Mouse (Mus musculus): ENCODE data around the gene Adgrl3.

The Adgrl3 gene

DNA sequence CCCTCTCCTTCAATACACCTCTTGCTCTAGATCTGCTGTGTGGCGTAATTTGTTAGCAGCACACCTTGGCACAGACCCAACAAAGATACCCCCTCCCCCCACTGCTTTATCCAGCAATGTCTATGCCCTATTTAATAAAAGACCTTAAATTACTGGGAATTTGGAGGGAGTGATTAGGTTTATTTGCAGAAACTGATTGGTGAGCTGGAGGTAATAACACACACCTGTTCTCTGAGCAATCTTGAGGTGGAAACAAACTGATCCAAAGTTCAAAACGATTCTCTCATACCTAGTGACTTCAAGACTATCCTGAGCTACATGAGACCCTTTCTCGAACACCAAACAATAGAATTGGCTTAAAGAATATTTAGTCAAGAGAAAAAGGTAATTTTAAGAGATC lies 565.0 kb downstream of the Adgrl3 start:
- no peak for DNase-seq

DNA sequence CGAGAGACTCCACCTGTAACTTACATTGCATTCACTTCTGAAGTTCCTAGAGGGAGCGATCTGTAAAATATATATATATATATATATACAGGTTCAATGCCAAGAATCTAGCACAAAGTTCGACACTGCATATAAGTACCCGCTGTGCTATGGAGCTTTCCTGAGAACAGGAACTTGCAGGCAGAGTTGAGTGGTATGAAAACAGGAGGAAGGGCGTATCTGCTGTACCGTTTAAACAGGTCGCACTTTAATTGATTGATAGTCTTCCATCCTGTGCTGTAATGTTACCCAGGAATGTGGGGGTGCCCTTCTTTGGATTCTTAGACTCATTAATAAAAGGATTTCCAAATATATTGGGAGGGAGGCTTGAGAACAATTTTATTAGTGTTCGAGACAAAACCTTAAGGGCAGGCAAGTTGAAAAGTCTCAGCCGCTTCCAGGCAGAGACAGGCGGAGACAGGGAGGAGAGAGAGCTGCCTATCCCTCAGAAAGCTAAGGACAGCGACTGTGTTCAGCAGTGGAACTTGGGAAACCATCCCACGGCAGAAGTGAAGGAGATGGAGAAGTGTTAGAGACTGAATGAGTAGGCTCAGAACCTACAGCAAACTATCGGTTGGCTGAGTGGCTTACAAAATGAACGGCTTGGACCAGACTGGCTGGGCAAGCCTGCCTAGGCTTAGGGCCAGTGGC lies 570.2 kb downstream of the Adgrl3 start:
- no peak for DNase-seq

- DNase-seq, result no peak
Measured at GRCm38 (mm10) chr5:81591481-81591880, 571.5 kb downstream of the Adgrl3 start.

- DNase-seq, result no peak
Measured at GRCm38 (mm10) chr5:81593396-81593995, 573.6 kb downstream of the Adgrl3 start.

- no peak for DNase-seq
Measured at GRCm38 (mm10) chr5:81598041-81598440, 578.1 kb downstream of the Adgrl3 start.

DNA sequence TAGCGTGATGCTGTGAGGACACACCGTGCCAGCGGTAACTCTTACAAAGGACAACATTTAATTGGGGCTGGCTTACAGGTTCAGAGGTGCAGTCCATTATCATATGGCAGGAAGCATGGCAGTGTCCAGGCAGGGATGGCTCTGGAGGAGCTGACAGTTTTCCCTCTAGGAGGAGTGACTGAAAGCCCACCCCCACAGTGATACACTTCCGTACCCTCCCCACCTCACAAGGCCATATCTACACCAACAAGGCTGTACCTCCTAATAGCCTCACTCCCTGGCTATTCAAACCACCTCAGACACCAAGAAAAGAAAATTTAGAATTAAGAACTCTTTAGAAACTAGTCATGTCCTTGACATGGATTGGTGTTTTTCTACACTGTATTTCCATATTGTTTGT lies 583.0 kb downstream of the Adgrl3 start:
- DNase-seq, result no peak

- no peak for DNase-seq
Measured at GRCm38 (mm10) chr5:81605646-81606045, 585.7 kb downstream of the Adgrl3 start.

- no peak for DNase-seq
Measured at GRCm38 (mm10) chr5:81610223-81610622, 590.3 kb downstream of the Adgrl3 start.

DNA sequence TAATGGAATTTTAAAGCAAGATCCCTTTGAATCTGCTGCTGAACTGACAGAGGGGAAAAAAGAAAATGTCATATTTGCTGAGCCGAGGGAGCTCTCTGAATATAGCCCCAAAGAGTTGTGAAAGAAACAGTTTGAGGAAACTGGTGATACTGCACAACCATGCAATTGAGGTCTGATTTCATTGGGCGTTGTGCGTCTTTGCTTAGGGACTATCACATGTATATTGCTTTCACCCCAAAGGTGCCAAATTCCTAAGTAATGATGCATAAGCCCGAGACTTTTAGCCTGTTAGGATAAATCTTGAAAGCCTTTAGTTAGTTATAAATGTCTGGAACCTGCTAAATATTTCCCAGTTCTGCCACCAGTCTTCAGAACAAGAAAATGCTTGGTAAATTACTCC lies 594.7 kb downstream of the Adgrl3 start:
- no peak for DNase-seq

GRCm38 (mm10) chr5:81621106-81621505 lies 601.2 kb downstream of the Adgrl3 start:
- no peak for DNase-seq

GRCm38 (mm10) chr5:81621715-81622114 lies 601.8 kb downstream of the Adgrl3 start:
- DNase-seq, result no peak

DNA sequence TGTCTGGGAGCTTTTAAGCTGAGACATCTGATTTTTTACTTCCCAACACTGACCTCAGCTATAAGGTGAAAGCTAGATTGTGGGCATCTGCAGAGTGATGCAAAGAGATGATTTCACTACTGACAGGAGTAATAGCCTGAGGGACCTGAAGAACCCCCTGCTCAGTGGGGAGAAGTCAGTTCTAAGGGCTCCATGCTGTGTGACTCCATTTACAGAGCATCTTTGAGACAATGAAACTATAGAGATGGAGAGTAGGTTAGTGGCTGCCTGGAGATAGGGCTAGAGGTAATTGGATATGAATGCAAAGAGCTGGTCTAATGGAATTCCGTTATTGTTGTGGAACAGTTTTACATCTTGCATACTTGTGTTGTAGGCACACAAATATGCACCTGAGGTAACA lies 603.9 kb downstream of the Adgrl3 start:
- DNase-seq, result no peak

DNA sequence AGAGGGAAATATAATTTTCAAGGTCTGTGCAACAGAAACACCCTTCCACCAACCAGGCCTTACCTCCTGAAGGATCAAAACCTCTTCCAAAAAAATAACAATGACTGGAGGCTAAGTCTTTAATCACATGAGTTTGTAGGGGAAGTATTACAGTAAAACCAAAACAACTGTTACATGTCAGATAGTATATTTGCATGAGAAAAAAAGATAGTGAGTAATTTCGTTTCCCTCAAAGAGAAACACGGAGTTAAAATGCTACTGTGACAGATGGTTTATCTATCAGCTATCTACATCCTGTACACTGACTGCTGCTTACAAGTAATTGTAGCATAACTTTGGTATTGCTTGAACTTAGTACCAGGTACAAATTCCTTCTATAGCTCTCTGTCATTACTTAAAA lies 616.2 kb downstream of the Adgrl3 start:
- DNase-seq, result no peak

DNA sequence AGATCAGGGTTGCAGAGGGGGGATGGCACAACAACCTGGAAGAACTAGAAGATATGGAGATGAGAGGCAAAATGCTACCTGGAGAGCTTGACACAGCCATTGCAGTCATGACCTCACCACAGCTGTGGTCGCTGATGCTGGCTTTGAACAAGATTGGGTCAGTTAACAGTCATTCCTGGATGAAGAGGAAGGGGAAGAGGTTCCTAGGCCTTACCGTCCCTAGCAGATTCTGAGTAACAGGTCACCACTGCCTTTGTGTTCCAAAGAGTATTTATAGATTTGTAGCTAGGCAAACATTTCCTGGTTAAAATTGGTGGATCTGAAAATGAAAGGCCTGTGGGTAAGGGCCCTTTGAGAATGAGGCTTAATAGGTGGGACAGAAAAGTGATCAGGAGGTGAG lies 618.5 kb downstream of the Adgrl3 start:
- DNase-seq, result no peak

DNA sequence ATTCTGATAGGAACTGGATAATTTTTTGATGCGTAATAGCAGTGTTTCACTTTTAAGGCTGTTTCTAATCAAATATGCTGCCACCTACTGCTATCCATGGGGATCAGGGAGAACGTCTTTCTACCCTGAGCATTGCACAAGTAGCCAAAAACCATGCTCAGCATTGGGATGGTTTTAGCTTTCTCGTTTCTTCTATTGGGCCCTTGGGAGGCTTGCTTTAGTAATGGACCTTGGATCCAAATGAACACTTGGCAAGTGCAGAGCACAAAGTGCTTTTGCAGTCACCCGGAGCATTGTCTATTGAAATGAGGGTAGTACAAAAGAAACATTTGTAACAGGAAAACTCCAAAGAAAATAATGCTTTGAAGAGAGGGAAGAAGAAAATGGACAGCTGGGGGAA lies 620.2 kb downstream of the Adgrl3 start:
- no peak for DNase-seq

DNA sequence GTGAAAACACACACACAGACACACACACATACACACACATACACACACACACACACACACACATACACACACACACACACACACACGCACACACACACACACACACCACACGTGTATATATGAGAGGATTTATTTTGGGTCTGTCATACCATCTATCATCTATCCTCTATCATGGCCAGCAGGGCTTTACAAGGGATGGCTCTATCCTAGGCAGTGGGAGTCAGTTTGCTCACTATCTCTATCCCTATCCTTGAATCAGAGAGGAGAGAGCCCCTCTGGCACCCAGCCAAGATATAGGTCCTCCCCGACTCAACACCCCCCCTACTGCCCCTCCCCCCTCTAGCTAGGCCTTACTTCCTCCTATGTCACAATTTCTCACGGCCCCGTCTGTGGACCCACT lies 625.6 kb downstream of the Adgrl3 start:
- DNase-seq, result no peak

- DNase-seq, result no peak
Measured at GRCm38 (mm10) chr5:81653941-81654340, 634.0 kb downstream of the Adgrl3 start.

DNA sequence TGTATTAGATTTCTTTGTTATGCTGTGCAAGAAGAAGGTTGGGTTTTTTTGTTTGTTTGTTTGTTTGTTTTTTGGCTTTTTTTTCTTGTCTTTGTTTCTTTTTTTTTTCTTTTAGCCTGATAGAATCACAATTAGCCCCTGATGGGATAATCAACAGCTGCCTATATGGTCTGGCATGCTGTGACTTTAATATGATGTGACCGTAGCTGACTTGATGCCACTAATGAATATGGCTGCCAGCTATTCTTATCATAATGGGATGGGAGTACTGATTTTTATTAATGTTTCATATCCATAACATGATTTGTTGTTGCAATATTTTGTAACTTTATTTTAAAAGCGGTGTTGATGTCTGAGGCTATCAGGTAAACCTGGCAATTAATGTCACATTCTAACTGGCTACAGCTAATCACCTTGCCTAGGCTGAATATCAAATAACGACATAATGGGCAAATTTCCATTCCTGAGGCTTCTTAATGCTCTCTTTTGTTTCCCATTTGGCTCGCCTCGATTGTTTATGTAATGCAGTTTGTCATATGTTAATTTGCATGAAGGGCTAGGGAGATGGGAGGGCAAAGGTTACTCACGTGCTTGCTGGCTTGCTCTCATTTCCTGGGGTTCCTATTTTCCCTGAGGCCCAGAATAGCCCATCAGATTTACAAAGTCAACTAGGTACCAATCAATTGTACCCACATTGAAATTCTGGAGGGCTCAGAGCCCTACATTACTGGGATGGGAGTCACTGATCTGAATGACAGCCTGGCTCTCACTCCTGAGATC lies 641.9 kb downstream of the Adgrl3 start:
- DNase-seq, result no peak

DNA sequence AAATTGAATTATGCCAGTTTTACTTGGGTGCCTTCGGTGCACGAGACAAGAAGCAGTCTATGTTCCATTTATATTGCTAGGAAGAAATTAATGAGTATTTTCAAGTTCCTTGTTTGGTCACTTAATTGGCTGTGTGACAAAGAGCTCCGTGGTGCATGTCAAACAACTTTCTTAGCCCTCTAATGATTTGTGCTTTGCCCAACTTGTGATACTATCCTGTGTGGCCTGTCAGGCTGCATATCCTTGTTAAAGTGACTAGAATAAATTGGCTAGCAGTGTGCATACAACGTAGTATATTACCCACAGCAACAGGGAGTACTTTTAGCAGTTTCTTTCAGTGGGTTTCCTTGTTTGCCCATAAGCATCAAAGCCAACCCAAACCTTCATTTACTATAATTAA lies 651.1 kb downstream of the Adgrl3 start:
- no peak for DNase-seq

- no peak for DNase-seq
Measured at GRCm38 (mm10) chr5:81674275-81674974, 654.5 kb downstream of the Adgrl3 start.

DNA sequence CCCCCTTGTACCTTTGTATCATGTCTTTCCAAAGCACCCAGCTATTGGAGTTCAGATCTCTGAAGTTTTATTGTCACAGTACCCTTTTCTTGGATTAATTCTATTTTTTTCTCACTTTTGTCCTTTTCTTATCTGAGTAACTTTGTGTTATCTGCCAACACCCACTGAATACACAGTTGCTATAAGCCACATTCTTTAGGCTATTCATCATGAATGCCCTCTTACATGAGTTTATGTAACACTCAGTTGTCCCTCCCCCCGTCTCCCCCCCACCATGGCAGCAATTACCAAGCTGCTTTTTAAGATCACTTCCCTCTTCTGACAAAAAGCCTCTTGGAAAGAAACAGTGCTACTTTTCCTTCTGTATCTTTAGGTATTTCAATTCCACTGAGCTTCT lies 655.0 kb downstream of the Adgrl3 start:
- DNase-seq, result no peak

DNA sequence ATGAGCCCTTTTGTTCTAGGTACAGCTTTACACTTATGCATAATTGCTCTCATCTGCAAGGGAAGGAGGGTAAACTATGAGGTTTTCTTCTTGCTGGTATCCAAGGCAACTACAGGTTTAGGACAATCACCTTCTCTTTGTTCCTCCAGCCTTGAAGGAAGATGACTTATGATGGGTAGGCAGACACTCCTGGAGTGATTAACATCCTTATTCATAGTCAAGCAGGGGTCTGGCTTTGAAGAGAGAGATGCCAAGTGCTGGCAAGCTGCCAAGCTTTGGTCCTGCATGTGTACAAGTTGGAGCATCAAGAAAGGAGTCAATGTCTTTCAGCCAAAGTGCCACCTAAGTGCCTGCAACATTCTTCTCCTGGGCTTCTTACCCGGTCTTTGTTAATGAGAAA lies 657.0 kb downstream of the Adgrl3 start:
- no peak for DNase-seq

GRCm38 (mm10) chr5:81686206-81686605 lies 666.3 kb downstream of the Adgrl3 start:
- DNase-seq, result no peak

DNA sequence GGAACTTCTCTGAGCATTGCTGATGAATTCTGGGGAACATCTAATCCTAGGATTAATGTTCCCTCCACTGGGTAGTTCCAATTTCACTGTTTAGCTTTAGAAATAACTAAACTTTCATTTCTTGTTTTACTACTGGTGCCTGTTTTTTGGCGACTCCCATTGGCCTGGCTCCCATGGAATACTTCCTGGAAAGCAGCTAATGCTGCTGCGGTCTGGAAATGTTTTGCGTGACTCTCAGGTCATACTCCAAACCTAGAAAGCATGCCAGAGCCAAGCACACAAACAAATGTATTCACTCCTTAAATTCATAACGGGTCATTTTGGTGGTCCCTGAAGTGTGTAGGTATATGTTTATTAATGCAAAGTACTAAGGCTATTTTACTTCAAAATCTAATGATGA lies 666.9 kb downstream of the Adgrl3 start:
- DNase-seq, result no peak

Measured in thymus, postnatal 4 days (tissue).